Mouse (Mus musculus): Measurements from ENCODE around the gene Capn10.

Gene Capn10

GRCm38 (mm10) chr1:92978645-92979044 is 44.5 kb downstream of the Capn10 start:
- no peak for DNase-seq

DNA sequence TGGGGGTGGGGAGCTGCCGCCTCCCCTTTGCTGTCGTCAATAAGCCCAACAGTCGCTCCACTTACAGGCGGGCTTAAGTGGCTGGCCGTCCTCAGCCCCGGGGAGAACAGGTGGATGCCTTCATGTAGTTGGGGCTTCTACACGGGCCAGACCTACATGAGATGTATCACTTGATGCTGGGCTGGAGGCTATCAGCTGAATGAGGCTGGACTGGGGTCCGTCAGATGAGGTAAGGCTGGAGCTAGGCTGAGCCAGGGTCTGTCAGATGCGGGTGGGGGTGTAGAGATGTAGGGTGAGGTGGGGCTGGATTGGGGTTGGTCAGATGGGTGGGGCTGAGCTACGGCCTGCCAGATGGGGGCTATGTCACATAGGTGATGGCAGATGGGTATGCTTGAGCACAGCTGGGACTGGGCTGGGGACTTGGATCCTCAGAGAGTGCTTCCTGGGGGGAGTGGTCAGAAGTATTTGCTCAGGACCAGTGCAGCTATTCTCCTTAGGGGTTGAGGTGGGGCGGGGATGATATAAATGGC is 45.0 kb downstream of the Capn10 start:
- DNase-seq: no peak

GRCm38 (mm10) chr1:92981056-92981845 is 47.1 kb downstream of the Capn10 start:
- DNase-seq: no peak

GRCm38 (mm10) chr1:92982931-92983605 is 48.9 kb downstream of the Capn10 start:
- no peak for DNase-seq

DNA sequence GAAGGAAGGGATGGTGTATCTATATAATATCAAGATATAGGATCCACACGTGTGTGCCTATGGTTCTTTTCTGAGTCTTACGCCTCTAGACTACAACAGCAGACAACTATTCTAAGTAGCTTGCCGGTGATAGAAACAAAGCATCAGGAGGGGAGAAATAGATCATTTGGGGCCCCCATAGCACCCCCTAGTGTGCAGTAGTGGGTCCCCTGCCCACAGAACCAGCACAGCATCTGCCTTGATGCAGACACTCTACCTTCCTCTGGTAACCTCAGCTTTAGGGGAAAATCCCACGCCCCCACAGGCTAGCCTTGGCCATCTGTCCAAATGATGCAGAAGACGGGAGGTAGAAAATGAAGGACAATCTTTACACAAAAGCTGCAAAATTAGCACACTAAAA is 50.8 kb downstream of the Capn10 start:
- no peak for DNase-seq

GRCm38 (mm10) chr1:92988894-92989293 is 54.7 kb downstream of the Capn10 start:
- no peak for DNase-seq

DNA sequence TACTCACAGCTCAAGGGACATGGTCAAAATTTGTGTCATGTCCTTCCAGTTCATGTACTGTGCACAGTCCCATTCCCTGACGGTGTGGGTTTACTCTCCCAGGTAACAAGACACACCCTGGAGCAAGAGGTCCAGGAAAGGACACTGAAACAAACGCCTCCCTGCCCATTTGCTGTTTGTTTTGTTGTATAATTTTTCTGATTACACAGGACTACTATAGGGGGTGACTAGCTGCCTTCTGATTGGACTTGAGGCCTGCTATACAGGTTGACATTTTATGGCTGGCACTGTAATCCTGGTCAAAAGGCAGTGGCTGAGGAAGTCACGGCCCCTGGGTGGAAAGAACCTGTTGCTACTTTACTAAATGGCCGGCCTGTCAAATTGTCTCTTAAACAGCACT is 55.7 kb downstream of the Capn10 start:
- no peak for DNase-seq

GRCm38 (mm10) chr1:92992214-92992855 is 58.2 kb downstream of the Capn10 start:
- DNase-seq: no peak

DNA sequence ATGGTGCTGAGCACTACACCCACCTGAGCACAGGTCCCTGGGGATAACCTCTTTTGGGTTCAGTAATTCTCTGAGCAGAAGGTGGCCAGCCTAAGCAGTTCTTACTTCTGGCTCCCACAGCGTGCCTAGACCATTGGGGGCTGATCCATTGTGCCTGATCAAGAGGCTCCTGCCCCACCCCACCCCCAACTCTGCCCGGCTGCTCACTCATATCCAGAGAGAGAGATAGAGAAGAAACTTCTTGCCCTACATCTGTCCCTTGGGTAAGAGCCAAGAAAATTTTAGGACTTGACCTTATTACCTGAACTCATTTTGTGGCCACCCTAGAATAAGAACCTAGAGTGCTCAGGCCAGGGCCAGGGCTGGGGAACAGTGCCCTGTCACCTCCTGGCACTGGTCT is 58.7 kb downstream of the Capn10 start:
- DNase-seq: no peak

Measured in thymus, adult 18-20 months (tissue).